Mouse (Mus musculus) hematopoietic stem cell, adult 5-6 weeks (primary cell): ENCODE measurements at regions not wholly inside any gene's neighbourhood (a gene's known extent, or its start where the extent isn't known, plus 50 kb on each side); places are given as distances from the start of the nearest gene placed in this dataset.
"Not testable (repeated sequence)": the region's sequence is repeated elsewhere in the genome, so short reads cannot be mapped to it uniquely, and the experiment has no call there.

Source experiments
- ATAC-seq, 2 experiments: fragments of 125-278 bp in 1 of 2; replicated peaks in 1 of 2; 2 replicates each; pipeline ENCODE4 v1.8.0; 2016 to 2017; ENCODE audit warnings: inconsistent platforms in 2 of 2, mild to moderate bottlenecking in 2 of 2, moderate number of reproducible peaks in 2 of 2, low read depth in 1 of 2, moderate TSS enrichment in 1 of 2; ENCODE audit not compliant: low FRiP score in 2 of 2, poor library complexity in 2 of 2, severe bottlenecking in 2 of 2, insufficient read depth in 1 of 2, low TSS enrichment in 1 of 2

- ATAC-seq, result no peak
These were observed 86.1 kb upstream of the Map3k1 start for GRCm38 (mm10) chr13:111894804-111895478.

- ATAC-seq, result peak; percentile 41 to 57
These were observed 87.5 kb upstream of the Map3k1 start for GRCm38 (mm10) chr13:111896279-111896678.

- ATAC-seq, result no peak
These were observed 94.6 kb upstream of the Map3k1 start for GRCm38 (mm10) chr13:111903361-111903760.

GRCm38 (mm10) chr13:111903931-111904330, 95.1 kb upstream of the Map3k1 start:
- no peak for ATAC-seq

GRCm38 (mm10) chr13:111904616-111905212, 95.9 kb upstream of the Map3k1 start:
- ATAC-seq, result no peak

GRCm38 (mm10) chr13:111905213-111905701, 96.5 kb upstream of the Map3k1 start:
- ATAC-seq, result peak; percentile 58 to 59; a peak in 3 of 4 replicates

GRCm38 (mm10) chr13:111911071-111911470, 102.3 kb upstream of the Map3k1 start:
- ATAC-seq, result no peak

GRCm38 (mm10) chr13:111911661-111912312, 103.0 kb upstream of the Map3k1 start:
- peak in 1 of 2 experiments; percentile 10; a peak in 1 of 4 replicates for ATAC-seq

- no peak for ATAC-seq
These were observed 105.6 kb upstream of the Map3k1 start for GRCm38 (mm10) chr13:111914348-111914913.

GRCm38 (mm10) chr13:111919417-111919816, 110.6 kb upstream of the Map3k1 start:
- ATAC-seq, result not testable (repeated sequence)

- no peak for ATAC-seq
These were observed 111.7 kb upstream of the Map3k1 start for GRCm38 (mm10) chr13:111920534-111920933.

GRCm38 (mm10) chr13:111921142-111922035, 112.6 kb upstream of the Map3k1 start:
- no peak for ATAC-seq

- ATAC-seq, result no peak
These were observed 116.6 kb upstream of the Map3k1 start for GRCm38 (mm10) chr13:111925349-111925748.

GRCm38 (mm10) chr13:111926801-111927200, 118.0 kb upstream of the Map3k1 start:
- no peak for ATAC-seq

- ATAC-seq, result no peak
These were observed 118.7 kb upstream of the Map3k1 start for GRCm38 (mm10) chr13:111927489-111927888.

- ATAC-seq, result peak in 1 of 2 experiments; percentile 34; a peak in 1 of 4 replicates
These were observed 120.1 kb upstream of the Map3k1 start for GRCm38 (mm10) chr13:111928636-111929544.
